Mouse (Mus musculus): Measurements from ENCODE around the gene Plekha7.

The Plekha7 gene

GRCm38 (mm10) chr7:116287959-116288358 is 20.2 kb downstream of the Plekha7 start:
- DNase-seq, result no peak

DNA sequence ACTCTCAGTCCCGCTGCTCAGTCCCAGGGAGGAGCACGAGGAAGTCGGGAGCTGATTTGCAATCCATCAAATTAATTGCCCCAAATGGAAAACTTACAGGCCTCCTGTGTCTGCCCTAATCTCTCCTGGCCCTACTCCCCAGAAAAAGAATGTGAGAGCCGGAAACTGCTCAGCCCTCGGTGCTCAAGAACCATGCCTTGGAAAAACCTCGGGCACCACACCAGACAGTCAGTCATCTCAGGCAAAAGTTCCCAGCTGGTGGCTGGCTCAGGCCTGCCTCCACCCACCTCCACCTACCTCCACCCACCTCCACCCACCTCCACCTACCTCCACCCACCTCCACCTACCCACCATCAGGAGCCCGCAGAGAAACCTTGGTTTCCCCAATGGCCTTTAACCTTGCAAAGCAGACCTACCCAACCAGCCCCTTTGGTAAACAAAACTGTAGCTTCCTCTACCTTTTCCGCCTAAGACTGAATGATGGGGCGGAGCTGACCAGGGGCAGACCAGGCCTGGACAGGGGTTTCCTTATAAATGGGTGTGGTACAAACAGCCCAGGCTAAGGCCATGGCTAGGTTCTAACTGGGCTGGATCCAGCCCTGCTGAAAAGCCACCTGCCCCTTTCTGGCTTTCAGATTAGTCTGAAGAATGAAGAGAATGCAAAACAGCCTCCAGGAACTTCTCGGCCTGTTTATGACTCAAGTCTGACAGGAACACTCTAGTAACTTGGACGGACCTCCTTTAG is 21.4 kb downstream of the Plekha7 start:
- DNase-seq, result no peak

DNA sequence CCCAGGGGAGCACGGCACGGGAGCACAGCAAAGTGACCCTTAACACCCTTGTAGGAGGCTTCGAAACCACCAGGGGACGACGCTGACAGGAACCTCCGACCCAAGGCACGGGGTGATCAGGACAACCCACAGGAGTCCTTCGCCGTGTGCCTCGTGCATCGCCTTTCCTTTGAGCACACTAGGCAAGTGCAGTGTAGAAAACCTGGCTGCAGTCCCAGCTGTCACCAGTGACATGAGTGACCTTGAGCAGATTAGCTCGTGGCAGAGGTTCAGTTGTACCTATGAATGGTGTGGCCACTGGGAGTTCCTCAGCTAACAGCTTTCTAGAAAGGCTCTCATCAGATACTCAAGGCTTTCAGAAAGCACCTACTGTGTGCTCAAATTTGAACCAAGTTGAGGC is 22.0 kb downstream of the Plekha7 start:
- peak in 1 of 2 experiments; percentile 27 for DNase-seq

GRCm38 (mm10) chr7:116285216-116285615 is 23.0 kb downstream of the Plekha7 start:
- DNase-seq, result no peak

GRCm38 (mm10) chr7:116282755-116283154 is 25.4 kb downstream of the Plekha7 start:
- DNase-seq, result peak in 1 of 2 experiments; percentile 38

DNA sequence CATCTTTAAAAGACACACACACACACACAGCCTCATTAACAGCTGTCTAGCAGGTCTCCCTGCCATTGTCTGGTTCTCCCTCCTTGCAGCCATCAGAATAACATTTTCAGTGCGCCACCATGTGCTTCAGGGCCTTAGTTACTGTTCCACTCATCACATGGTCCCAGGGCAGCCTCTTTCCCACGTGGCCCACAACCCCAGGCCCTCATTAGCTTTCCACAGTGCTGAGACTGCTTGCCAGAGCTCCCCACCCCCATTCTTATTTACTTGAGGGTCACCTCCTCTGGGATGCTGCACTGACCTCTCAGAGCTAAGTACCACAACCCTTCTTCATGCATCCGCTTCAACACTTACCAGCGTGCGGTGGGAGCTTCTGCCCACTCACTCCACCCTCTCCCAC is 28.1 kb downstream of the Plekha7 start:
- DNase-seq, result no peak

GRCm38 (mm10) chr7:116278280-116278679 is 29.9 kb downstream of the Plekha7 start:
- no peak for DNase-seq

GRCm38 (mm10) chr7:116276315-116276714 is 31.9 kb downstream of the Plekha7 start:
- peak; percentile 54 to 69 for DNase-seq

- DNase-seq, result no peak
These were observed 35.1 kb downstream of the Plekha7 start for GRCm38 (mm10) chr7:116273111-116273510.

- DNase-seq, result peak; percentile 40 to 59
These were observed 38.6 kb downstream of the Plekha7 start for GRCm38 (mm10) chr7:116269501-116269995.

GRCm38 (mm10) chr7:116268113-116268926 is 39.9 kb downstream of the Plekha7 start:
- no peak for DNase-seq

DNA sequence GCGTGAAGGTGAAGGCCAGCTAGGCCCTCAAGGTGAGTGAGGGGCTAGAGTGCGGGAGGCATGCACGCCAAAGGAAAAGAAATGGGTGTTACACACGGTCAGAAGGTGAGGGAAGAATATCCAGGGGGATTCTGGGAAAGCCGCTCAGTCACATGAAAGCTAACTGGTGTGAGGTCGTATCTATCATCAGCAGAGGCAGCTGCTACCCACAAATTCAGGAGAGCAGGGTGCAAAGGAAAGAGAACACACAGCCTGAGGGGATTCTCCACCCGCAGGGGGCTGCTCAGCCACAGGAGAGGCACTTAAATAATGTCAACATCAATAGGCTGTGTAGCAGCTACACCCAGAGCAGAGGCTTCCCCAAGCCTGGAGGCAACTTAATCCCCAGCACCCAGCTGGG is 44.9 kb downstream of the Plekha7 start:
- no peak for DNase-seq

DNA sequence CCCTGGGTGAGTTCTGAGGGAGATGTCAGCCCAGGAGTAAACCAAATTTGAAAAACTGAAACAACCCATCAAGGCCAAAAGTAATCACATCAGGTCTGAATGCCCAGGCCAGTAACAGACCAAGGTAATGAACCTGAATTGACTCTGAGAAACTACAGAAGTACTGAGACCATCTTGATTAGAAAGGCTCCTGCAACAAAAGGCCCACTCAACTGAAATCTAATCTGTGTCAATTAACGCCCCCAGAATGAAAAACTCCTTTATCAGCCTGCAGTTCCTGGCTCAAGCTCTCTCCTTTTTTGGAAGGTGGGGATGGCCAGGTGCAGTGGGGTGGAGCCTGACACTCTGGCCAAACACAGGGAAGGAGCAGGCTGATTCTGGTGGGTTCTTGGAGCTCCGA is 45.7 kb downstream of the Plekha7 start:
- peak in 1 of 2 experiments; percentile 33 for DNase-seq

- peak; percentile 63 to 71 for DNase-seq
These were observed 46.1 kb downstream of the Plekha7 start for GRCm38 (mm10) chr7:116262101-116262500.

GRCm38 (mm10) chr7:116260826-116261615 is 47.2 kb downstream of the Plekha7 start:
- no peak for DNase-seq

GRCm38 (mm10) chr7:116258464-116259185 is 49.6 kb downstream of the Plekha7 start:
- DNase-seq, result no peak

DNA sequence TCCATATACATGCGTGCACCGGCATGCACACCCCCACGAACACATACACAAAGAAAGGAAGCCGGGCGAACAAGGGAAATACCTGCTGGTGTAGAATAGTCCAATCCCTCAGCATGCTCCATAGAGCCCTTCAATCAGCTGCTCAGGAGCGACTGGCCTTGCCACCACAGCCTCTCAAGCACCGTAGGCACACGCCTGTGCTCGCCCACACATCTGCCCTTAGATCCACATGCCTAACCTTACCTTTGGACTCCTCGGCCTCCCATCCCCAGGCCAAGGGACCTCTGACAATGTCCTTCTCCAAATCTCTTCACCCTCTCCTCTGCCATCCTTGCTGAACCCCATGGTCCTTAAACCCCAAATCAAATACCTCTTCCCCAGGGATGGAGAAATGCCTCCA is 50.2 kb downstream of the Plekha7 start:
- no peak for DNase-seq

DNA sequence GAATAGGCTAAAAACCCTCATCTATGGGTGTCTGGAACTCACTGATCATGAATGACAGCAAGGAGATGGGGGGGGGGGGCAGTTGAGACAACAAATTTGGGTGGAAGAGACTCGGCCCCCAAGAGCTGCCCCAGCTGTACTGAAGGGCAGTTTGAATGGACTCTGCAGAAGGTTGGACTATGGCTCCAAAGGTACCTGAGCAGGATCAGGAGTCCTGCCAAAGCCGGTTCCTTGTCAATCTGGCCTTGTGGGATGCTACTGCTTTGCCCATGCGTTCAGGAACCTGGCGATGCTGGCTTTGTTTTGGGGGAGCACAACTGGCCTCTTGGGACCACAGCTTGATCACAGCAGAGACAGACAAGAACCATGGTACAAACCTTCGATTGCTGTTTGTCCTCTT is 52.5 kb downstream of the Plekha7 start:
- no peak for DNase-seq

- no peak for DNase-seq
These were observed 53.5 kb downstream of the Plekha7 start for GRCm38 (mm10) chr7:116254660-116255059.

DNA sequence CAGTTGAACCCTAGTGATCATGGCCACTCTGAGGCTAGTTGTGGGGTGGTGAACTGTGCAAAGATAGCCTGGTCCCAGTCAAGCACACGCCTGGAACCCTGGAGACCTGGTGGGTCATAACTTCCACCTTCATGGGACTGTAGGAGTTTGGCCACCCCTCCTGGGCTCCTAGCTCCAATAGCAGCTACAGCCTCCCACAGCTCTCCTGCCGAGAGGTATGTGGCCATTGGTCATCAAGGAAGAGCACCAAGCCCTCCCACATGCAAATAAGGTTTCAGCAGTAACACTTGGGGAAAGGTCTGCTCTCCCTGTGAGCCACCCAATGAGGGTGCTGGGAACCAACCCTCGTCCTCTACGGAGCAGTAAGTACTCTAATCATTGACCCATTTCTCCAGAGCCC is 55.7 kb downstream of the Plekha7 start:
- no peak for DNase-seq

GRCm38 (mm10) chr7:116251516-116251915 is 56.7 kb downstream of the Plekha7 start:
- no peak for DNase-seq

DNA sequence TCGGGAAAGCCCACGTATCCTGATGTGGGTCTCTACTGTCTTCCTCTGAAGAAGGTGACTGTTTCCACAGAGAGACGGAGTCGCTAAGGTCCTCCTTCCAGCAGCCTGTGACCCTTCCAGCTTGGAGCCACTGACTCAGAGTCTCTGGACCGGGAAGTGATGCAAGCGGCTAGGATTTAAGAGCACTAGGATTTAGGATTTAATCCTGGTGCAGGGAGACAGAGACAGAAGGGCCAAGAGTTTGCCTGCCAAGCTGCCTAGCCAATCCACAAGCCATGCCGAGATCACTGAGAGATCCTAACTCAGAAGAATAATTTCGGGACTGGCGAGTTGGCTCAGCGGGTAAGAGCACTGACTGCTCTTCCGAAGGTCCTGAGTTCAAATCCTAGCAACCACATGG is 59.6 kb downstream of the Plekha7 start:
- no peak for DNase-seq

Data from cerebellum, postnatal 10 days (tissue).